ENCODE assay signal across 8 mouse cellular contexts in genomic region chr2:116075477-116075876, GRCm38 (mm10). TPM values are rescaled to one million over a fixed set of nuclear protein-coding genes. Genes with fewer than 3 reads are reported as not detected.
DNase-seq lines count a peak whose midpoint lies in the region; ATAC-seq and TF ChIP-seq lines count a peak whose summit lies in the region.

No protein-coding gene starts in this region.

- no peaks in the 10 kb centered on the region for H3K9me3 ChIP-seq in lung, embryonic 15.5 days
- H3K9me3 ChIP-seq in embryonic facial prominence, embryonic 12.5 days: no peaks in the 10 kb centered on the region
- no peaks in the 10 kb centered on the region for H3K9me3 ChIP-seq in hindbrain, embryonic 11.5 days (ENCODE audit: control insufficient read depth, low read length)
- no peaks in the 10 kb centered on the region for H3K9me3 ChIP-seq in neural tube, embryonic 15.5 days (replicated peaks)

- TF ChIP-seq CTCF in liver, adult 2 months (IDR thresholded peaks at IDR 0.05; ENCODE audit: low read depth, low read length): no peak

- no peak for TF ChIP-seq POLR2A in liver, adult 2 months (IDR thresholded peaks at IDR 0.05; ENCODE audit: extremely low read depth, insufficient read depth, low read length)

- H3K36me3 ChIP-seq in lung, embryonic 15.5 days: no peaks in the 10 kb centered on the region
- H3K36me3 ChIP-seq in embryonic facial prominence, embryonic 12.5 days: no peaks in the 10 kb centered on the region
- no peaks in the 10 kb centered on the region for H3K36me3 ChIP-seq in hindbrain, embryonic 11.5 days (ENCODE audit: control insufficient read depth, insufficient read depth, low read length)
- H3K36me3 ChIP-seq in liver, adult 2 months (ENCODE audit: control insufficient read depth, insufficient read depth, low read length): no peaks in the 10 kb centered on the region
- no peaks in the 10 kb centered on the region for H3K36me3 ChIP-seq in neural tube, embryonic 15.5 days

- 2% methylated on average over 20 of the region's 20 CpGs for WGBS in lung, embryonic 15.5 days
- under 1% methylated on average over 20 of the region's 20 CpGs for WGBS in embryonic facial prominence, embryonic 12.5 days
- WGBS in hindbrain, embryonic 11.5 days: 2% methylated on average over 20 of the region's 20 CpGs
- 6% methylated on average over 20 of the region's 20 CpGs for WGBS in liver, adult 2 months
- WGBS in neural tube, embryonic 15.5 days: 1% methylated on average over 20 of the region's 20 CpGs

- H3K27me3 ChIP-seq in lung, embryonic 15.5 days: peaks cover 52% of the 10 kb centered on the region
- H3K27me3 ChIP-seq in embryonic facial prominence, embryonic 12.5 days: peaks cover 22% of the 10 kb centered on the region; the same call in 1 of the 2 replicates
- no peaks in the 10 kb centered on the region for H3K27me3 ChIP-seq in hindbrain, embryonic 11.5 days (ENCODE audit: control insufficient read depth, insufficient read depth, low read length)
- peaks cover 8% of the 10 kb centered on the region; the same call in 1 of the 2 replicates for H3K27me3 ChIP-seq in liver, adult 2 months (ENCODE audit: control insufficient read depth, insufficient read depth, low read length)
- H3K27me3 ChIP-seq in neural tube, embryonic 15.5 days (replicated peaks): peaks cover 10% of the 10 kb centered on the region

- DNase-seq in lung, postnatal 36 days: no peak
- DNase-seq in hindbrain, embryonic 11.5 days (ENCODE audit: low spot score): peak; percentile 62
- no peak for DNase-seq in liver, adult 2 months (ENCODE audit: extremely low read depth, low read depth, low spot score)
- no peak for DNase-seq in T-cell, adult 2 months (ENCODE audit: low spot score)
- no peak for DNase-seq in urinary bladder, postnatal 25 days (ENCODE audit: low spot score)

- H3K4me3 ChIP-seq in lung, embryonic 15.5 days: peak overlapping the region; percentile 55
- H3K4me3 ChIP-seq in embryonic facial prominence, embryonic 12.5 days: peak overlapping the region; percentile 34
- peak overlapping the region; percentile 30 for H3K4me3 ChIP-seq in hindbrain, embryonic 11.5 days (ENCODE audit: low read depth, low read length)
- peak overlapping the region; percentile 22; the same call in 1 of the 2 replicates for H3K4me3 ChIP-seq in liver, adult 2 months (ENCODE audit: insufficient read depth, low read depth, low read length)
- peak overlapping the region; percentile 41 for H3K4me3 ChIP-seq in neural tube, embryonic 15.5 days (replicated peaks)

- H3K4me2 ChIP-seq in lung, embryonic 15.5 days: peak overlapping the region; percentile 80
- H3K4me2 ChIP-seq in embryonic facial prominence, embryonic 12.5 days (replicated peaks): peak overlapping the region; percentile 54
- peak overlapping the region; percentile 64 for H3K4me2 ChIP-seq in hindbrain, embryonic 11.5 days (replicated peaks; ENCODE audit: low read depth, low read length)
- peak overlapping the region; percentile 64 for H3K4me2 ChIP-seq in neural tube, embryonic 15.5 days

- peaks cover 9% of the 10 kb centered on the region for H3K4me1 ChIP-seq in lung, embryonic 15.5 days
- peaks cover 20% of the 10 kb centered on the region; the same call in 1 of the 2 replicates for H3K4me1 ChIP-seq in embryonic facial prominence, embryonic 12.5 days
- peaks cover 3% of the 10 kb centered on the region for H3K4me1 ChIP-seq in hindbrain, embryonic 11.5 days (replicated peaks; ENCODE audit: control insufficient read depth, insufficient read depth, low read length)
- peaks cover 2% of the 10 kb centered on the region; the same call in 1 of the 2 replicates for H3K4me1 ChIP-seq in liver, adult 2 months (ENCODE audit: control insufficient read depth, insufficient read depth, low read length)
- peaks cover 26% of the 10 kb centered on the region for H3K4me1 ChIP-seq in neural tube, embryonic 15.5 days

- no peak overlapping the region for H3K27ac ChIP-seq in lung, embryonic 15.5 days
- peak overlapping the region; percentile 69 for H3K27ac ChIP-seq in embryonic facial prominence, embryonic 12.5 days
- peak overlapping the region; percentile 70 for H3K27ac ChIP-seq in hindbrain, embryonic 11.5 days (ENCODE audit: low read depth, low read length)
- no peak overlapping the region for H3K27ac ChIP-seq in liver, adult 2 months (replicated peaks; ENCODE audit: insufficient read depth, low read depth, low read length)
- peak overlapping the region; percentile 10; the same call in 1 of the 2 replicates for H3K27ac ChIP-seq in neural tube, embryonic 15.5 days (replicated peaks)

- H3K9ac ChIP-seq in lung, embryonic 15.5 days: peak overlapping the region; percentile 27; the same call in 1 of the 2 replicates
- peak overlapping the region; percentile 40 for H3K9ac ChIP-seq in embryonic facial prominence, embryonic 12.5 days
- peak overlapping the region; percentile 52 for H3K9ac ChIP-seq in hindbrain, embryonic 11.5 days (ENCODE audit: low read depth, low read length)
- peak overlapping the region; percentile 11; the same call in 1 of the 2 replicates for H3K9ac ChIP-seq in liver, adult 2 months (ENCODE audit: low read depth, low read length)
- H3K9ac ChIP-seq in neural tube, embryonic 15.5 days (replicated peaks): peak overlapping the region; percentile 33

- ATAC-seq in lung, embryonic 15.5 days (ENCODE audit: borderline replicate concordance, extremely low read depth, low FRiP score, low TSS enrichment): no peak
- ATAC-seq in embryonic facial prominence, embryonic 12.5 days (ENCODE audit: insufficient number of reproducible peaks, insufficient read depth, low FRiP score, low TSS enrichment): no peak
- ATAC-seq in hindbrain, embryonic 11.5 days (ENCODE audit: low FRiP score): peak; percentile 41
- ATAC-seq in neural tube, embryonic 15.5 days (ENCODE audit: low FRiP score): peak; percentile 36

- H3K79me2 ChIP-seq in liver, adult 2 months (ENCODE audit: control insufficient read depth, insufficient read depth, low read length): no peaks in the 10 kb centered on the region

RNA-seq across cellular contexts. Expression of gene Meis2, which starts 9.8 kb away (rescaled TPM):
- polyA plus RNA-seq in lung, embryonic 15.5 days (2015; fragmentation: Nextera tagmentation; extraction: Ambion mirVana): 24.4 and 25.8 TPM in 2 replicates
- 71.2 and 71.7 TPM in 2 replicates for polyA plus RNA-seq in embryonic facial prominence, embryonic 12.5 days (2016; fragmentation: Nextera tagmentation; extraction: Ambion mirVana)
- 121 and 142 TPM in 2 replicates for polyA plus RNA-seq in hindbrain, embryonic 11.5 days (2014; fragmentation: Nextera tagmentation; extraction: Ambion mirVana)
- 4.4 and 4.5 TPM in 2 replicates for total RNA-seq in liver, adult 2 months (2014; rRNA removed)
- 2.2 and 2.4 TPM in 2 replicates for polyA plus RNA-seq in liver, adult 2 months (2012; rRNA removed)
- 74.4 and 95.5 TPM in 2 replicates for polyA plus RNA-seq in neural tube, embryonic 15.5 days (2015; fragmentation: Nextera tagmentation; extraction: Ambion mirVana)

Comparison
In these comparisons a context has a peak if more than half of its experiments do, and no peak if none do; other contexts are left out.
1. ATAC-seq: peak in hindbrain, embryonic 11.5 days (single experiment) and neural tube, embryonic 15.5 days (single experiment); none in lung, embryonic 15.5 days (single experiment) and embryonic facial prominence, embryonic 12.5 days (single experiment).
2. H3K27ac ChIP-seq: peak in embryonic facial prominence, embryonic 12.5 days (single experiment), hindbrain, embryonic 11.5 days (single experiment) and neural tube, embryonic 15.5 days (single experiment); none in lung, embryonic 15.5 days (single experiment) and liver, adult 2 months (single experiment).
3. Peak in every context shown above with its lines, with median percentiles within 50 percentile points of each other: H3K4me2 ChIP-seq, H3K4me3 ChIP-seq and H3K9ac ChIP-seq.